Mouse (Mus musculus) retina, adult 2 months (tissue): ENCODE results near the gene Tmub2.
"Not testable (repeated sequence)": the region's sequence is repeated elsewhere in the genome, so short reads cannot be mapped to it uniquely, and the experiment has no call there.

ENCODE experiments used
- DNase-seq: peaks from one replicate; pipeline ENCODE4 v3.0.0-alpha.2; 2012; ENCODE audit warnings: low read depth, low spot score

The Tmub2 gene

DNA sequence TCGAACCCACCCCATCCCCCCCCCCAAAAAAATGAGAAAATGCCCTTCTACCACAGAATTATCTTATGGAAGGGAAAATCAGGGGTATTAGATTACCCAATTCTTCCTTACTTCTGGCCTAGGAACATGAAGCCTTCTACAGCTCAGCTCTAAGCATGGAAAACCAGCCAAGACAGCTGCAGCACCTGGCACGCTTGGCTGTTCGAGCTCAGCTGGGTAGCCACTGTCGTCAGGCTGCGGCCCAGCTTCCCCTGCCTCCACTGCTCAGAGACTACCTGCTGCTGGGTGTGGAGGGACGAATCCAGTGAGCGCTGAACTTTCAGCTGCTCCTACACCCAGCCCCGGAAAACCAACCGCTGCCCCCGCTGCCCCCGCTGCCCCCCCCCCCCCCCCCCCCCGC is 7.0 kb upstream of the Tmub2 start:
- DNase-seq, result no peak

DNA sequence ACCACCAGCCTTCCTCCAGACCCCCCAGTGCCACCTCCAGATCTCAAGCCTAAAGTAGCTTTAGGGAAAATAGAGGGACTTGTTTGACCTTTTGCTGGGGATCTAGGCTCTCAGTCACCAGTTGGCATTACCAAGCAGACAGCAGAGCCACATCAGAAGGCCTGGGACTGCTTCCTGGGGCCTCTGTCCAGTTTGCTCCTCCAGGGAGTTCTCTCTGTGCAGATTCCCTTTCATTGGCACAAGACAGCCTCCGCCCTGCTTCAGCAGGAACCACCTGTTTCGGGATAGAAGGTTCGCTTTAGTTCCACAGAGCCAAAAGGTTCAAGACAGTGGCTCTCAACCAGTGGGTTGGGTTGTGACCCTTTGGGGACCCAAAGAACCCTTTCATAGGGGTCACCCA is 5.1 kb upstream of the Tmub2 start:
- DNase-seq, result no peak

DNA sequence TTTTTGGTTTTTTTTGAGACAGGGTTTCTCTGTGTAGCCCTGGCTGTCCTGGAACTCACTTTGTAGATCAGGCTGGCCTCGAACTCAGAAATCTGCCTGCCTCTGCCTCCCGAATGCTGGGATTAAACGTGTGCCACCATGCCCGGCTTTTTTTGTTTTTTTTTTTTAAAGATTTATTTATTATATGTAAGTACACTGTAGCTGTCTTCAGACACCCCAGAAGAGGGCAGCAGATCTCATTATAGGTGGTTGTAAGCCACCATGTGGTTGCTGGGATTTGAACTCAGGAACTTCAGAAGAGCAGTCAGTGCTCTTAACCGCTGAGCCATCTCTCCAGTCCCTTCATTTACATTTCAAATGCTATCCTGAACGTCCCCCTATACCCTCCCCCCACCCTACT is 4.5 kb upstream of the Tmub2 start:
- not testable (repeated sequence) for DNase-seq

DNA sequence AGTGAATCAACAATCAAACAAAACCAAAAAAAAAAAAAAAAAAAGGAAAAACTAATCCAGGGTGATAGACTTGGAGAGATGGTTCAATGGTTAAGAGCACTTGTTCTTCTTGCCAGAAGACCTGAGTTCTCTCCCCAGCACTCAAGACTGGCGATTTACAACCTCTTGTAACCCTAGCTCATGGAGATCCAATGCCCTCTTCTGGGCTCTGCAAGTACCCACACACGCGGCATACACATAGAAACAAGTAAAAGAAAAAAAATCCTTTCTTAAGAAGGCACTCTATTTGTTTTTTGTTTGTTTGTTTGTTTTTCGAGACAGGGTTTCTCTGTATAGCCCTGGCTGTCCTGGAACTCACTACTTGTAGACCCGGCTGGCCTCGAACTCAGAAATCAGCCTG is 809 bp upstream of the Tmub2 start:
- DNase-seq, result no peak

DNA sequence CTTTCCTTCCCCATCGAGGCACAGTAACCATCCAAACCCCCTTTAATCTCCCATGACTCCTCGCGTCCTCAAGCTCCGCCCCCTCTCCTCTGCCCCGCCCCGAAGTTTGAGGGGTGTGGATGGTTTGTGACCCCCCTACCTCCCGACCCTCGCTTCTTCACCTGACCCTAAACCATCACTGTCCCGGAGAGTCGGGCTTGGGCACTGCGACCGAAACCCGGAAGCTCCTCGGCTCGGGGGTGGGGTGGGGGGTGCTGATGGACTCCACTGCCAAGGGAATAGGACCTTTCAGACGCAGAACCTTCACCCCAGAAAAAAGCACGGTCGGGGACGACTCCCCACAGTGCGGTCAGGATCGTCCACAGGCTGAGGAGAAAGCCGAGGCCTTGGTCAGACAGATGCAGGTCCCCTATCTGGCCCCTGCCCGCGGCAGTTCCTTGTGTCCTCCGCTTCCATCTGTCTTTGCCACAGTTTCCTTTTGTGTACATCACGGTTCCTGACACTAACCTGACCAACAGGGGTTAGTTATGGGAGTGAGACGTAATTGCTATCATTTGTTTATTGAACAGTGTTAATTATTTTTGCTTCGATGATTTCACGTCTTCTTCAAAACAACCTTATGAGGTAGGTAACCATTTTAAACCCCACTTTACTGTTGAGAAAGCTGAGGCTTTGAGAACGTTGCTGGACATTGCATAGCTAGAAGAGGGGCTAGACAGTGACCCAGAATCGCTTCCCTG is 534 bp downstream of the Tmub2 start:
- DNase-seq, result no peak

DNA sequence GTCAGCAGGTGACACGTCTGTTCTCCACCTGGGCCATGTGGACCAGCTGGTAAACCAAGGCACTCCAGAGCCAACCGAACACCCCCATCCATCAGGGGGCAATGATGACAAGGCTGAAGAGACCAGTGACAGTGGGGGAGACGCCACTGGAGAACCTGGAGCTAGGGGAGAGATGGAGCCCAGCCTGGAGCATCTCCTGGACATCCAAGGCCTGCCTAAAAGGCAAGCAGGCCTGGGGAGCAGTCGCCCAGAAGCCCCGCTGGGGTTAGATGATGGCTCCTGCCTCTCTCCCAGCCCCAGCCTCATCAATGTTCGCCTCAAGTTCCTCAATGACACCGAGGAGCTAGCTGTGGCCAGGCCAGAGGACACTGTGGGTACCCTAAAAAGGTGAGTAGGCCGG is 2.8 kb downstream of the Tmub2 start:
- DNase-seq, result no peak

DNA sequence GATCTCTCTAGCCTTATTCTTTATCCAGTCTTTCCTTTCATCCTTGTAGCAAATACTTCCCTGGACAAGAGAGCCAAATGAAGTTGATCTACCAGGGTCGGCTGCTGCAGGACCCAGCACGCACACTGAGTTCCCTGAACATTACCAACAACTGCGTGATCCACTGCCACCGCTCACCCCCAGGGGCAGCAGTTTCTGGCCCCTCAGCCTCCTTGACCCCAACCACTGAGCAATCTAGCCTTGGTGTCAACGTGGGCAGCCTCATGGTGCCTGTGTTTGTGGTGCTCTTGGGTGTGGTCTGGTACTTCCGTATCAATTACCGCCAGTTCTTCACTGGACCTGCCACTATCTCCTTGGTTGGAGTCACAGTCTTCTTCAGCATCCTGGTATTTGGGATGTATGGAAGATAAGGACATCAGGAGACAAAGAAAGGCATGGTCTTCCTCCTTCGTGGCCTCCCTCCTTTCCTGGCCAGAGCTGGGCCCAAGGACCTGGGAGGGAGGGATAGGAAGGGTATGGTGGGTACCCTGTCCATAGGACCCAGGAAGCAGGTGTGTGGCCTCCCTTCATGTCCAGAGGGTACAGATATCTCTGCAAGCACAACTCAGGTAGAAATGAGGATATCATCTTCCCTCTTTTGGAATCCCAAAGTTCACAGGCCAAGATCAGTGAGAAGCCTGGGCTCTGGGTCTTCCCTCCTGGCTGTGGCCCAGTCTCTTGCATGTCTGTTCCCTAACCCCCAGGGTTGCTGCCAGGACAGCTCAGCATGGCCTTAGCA is 3.5 kb downstream of the Tmub2 start:
- DNase-seq, result no peak

DNA sequence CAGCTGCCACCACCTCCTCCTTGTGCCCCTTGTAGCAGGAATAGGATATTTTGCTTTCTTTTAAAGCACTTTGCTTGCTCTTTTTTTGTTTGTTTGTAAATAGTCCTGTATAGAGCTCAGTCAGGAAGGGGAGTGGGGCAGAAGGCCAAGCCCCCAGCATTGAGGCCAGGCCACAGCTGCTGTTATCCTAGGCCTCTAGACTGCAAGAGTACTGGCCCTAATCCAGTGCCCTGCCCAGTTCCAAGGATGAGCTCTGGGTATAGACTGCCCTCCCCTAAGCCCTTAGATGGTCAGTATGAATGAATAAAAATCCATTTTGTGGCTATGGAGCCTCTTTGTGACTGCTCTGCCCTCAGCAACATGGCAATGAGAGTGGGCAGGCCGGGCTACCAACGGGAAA is 4.2 kb downstream of the Tmub2 start:
- DNase-seq, result no peak

DNA sequence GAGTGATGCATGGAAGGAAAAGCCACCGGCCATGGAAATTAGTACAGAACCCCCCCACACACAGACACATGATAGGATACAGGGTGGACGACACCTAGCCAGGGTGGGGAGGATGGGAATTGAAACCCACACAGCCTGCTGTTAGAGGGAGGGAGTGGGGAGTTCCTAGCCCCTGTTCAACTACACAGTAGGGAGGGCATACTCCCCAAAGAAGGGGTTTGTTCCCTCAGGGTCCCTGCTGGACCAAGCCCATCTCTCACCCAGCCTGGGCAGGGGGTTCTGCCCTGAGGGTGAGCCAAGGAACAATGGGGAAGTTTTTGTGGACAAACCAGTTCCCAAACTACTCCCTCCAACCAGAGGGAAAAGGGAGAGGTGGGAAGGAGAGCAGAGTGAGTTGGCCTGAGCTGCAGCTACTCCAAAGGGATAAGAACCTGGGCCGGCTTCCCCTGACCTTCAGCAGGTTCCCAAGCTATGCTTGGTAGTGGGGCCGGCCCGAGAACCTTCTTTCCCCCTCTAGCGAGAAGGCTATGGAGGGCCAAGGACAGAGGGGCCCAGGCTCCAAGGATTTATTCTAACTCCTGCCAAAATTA is 4.9 kb downstream of the Tmub2 start:
- no peak for DNase-seq

DNA sequence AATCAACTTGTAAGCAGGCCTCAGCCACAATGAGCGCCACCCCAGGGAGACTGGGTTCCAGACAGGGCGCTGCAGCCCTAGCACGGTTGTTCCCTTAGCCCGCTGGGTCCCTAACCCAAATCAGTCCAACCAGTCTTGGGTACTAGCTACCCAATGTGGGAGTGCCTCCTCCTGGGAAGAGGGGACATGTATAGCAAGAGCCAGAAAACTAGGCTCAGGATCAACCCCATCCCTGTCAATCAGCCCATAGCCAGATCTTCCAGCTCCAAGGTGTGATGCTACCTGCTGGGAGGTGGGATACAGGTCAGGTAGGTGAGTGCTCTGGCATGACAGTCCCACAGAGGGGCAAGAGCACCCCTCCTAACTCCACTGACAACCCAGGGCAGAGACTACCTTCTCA is 5.4 kb downstream of the Tmub2 start:
- no peak for DNase-seq

DNA sequence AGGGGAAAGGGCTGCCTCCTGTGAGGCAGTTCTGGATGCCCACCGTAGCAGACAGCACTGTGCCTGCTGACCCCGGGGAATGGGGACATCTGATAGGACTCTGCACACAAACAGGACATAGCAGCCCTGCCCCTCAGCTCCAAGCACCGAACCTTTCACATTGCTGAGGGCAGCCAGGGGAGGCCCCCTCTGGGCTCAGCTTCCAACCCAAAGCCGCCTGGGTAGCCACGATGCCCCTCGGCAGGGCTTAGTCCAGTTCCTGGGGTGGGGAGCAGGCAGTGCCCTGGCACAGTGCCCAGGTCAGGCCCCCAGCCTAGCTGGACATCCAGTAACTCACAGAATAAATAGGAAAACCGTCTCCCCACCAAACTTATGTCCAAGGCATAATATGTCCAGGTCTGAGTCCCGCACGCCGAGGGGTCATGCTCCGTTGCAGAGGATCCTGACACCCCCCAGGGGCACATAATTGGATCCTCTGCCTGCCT is 6.4 kb downstream of the Tmub2 start:
- DNase-seq, result no peak

DNA sequence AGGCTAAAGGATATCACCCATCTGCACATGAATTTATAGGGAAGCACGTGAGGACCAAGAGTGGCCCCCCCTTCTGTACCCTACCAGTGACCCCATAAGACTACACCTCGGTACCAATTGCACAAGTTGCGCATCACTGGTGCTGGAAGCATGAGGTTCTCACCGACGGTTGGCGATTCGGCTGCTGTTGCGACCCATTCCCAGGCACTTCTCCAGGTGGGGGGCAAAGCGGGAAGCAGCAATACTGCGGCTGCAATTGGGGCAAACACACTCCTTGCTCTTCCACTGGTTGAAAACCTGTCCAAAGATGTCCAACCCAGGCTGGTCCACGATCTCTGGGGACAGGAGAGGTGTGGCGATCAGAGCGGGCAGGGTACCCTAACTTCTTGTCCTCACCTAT is 9.2 kb downstream of the Tmub2 start:
- no peak for DNase-seq

DNA sequence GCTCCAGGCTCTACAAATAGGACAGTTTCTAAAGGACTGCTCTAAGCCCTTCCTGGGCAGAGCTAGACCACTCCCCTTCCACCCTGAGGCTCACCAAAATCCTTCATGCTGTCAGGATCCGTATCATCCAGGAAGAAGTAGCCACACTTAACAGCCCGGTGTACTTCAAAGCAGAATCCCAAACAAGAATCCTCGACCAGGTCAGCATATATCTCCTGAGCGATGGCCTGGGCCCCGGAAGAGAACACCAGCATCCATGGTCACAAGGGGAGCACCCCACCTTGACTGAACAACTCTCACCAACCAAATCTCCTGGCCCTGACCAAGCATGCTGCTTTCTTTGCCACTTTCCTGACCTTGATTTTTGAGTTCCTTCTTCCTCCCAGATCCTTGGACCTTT is 9.7 kb downstream of the Tmub2 start:
- no peak for DNase-seq

DNA sequence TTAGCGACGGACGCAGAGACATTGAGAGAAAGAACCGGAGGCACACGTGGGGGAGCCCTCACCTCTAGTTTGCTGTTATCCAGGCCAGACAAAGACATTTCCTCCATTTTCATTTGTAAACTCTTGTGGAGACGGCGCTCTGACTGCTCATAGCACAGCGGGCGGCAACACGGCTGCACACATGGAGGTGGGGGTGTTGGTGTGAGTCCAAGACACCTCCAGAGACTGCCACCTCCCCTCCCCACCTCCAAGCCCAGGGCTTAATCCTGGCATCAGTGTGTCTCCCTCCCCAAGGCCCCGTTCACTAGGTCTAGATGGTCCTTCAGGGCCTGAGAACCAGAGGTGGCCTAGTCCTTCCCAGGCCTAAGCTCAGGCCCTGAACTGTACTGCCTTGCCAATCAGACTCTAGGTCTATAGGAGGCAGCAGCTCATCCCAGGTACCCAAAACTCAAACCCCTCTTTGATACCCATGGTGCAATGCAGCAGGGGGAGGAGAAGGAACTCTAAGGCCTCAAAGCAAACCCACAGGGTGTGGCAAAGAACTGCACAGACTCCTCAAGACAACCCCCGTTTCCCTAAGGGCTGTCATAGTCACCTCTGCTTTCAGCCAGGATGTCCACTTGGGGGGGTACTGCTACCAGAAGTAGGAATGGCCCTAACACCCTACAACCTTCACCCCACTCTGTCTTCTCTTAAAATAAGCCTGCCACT is 10.3 kb downstream of the Tmub2 start:
- no peak for DNase-seq

DNA sequence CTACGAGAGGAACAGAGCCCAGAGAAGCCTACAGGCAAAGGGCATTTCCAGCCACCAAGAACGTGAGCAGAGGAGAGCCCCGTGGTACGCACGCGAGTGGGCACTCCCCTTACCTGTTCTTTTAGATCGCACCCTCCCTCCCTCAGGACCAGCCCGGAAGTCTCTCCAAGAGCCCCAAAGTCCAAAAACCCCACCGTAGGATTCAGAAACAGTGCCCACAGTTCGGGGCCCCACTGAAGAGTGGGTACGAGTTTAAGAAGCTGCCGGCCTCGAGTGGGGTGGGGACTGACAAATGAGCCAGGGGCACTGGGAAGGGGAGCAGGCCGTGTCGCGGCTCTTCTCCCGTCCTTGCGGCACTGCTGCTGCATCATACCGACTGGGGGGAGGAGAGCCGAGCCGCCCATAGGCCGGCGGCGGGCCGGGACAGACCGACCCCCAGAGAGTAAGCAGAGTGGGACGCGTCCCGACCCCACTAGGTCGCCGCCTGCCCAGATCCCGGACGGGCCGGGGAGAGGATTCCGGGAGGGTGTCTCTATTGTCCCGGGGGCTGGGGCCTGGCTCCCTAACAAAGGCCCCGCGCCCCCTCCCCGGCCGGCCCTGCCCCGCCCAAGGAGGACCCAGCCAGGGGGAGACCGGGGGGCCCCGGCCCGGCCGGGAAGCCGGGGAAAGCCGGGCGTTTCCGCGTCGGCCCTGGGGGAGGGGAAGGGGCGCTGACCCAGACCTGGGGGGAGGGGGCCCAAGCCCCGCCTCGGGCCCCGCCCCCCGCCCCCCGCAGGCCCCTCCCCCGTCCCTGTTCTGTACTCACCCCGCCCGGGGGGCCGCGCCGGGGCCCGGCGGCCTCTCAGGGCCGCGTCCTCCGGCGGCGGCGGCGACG is 11.1 kb downstream of the Tmub2 start:
- DNase-seq, result no peak

DNA sequence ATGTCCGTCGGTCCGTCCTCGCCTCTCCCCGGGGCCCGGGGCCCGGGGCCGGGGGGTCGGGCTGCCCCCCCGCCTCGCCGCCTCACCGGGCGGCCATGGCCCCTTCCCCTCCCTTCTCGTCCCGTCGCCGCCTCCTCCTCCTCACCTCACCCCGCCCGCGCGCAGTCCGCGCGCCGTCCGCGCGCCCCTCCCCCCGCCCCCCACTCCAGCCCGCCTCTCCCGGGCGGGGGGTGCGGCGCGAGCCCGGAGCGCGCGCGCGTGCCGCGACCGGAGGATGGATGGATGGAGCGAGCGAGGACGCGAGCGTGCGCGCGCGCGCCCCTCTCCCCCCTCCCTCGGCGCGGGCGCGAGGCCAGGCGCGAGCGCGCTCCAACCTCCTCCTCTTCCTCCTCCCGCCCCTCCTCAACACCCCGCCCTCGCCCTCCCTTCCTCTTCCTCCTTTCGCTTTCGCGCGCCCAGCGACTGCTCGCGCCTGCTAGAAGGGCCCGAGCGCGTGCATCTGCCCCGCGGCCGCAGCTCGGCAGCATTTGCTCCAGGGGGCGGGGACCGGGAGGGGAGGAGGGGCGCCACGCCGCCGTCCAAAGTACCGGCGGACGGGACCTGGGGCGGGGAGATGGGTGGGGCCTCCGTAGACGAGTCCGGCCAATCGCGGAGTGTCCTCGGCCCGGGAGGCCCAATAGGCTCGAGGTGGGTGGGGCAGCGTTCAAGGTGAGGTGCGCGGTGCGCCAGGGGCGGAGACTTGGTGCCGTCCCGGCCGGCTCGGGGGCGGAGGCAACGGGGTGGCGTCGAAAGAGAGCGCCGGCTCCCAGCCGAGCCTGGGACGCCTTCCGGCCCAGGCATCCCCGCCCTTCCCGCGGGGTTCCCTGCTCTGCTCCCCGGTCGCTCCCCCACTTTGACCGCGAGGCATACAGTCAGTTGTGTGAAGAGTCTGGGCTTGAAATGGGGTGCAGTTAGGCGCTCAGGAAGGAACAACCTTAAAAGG is 12.1 kb downstream of the Tmub2 start, which contains the start of gene Atxn7l3:
Gene Atxn7l3, minus strand, starts transcription at position 141 of the 982 bp plus-strand sequence.
- DNase-seq, result peak; percentile 89

DNA sequence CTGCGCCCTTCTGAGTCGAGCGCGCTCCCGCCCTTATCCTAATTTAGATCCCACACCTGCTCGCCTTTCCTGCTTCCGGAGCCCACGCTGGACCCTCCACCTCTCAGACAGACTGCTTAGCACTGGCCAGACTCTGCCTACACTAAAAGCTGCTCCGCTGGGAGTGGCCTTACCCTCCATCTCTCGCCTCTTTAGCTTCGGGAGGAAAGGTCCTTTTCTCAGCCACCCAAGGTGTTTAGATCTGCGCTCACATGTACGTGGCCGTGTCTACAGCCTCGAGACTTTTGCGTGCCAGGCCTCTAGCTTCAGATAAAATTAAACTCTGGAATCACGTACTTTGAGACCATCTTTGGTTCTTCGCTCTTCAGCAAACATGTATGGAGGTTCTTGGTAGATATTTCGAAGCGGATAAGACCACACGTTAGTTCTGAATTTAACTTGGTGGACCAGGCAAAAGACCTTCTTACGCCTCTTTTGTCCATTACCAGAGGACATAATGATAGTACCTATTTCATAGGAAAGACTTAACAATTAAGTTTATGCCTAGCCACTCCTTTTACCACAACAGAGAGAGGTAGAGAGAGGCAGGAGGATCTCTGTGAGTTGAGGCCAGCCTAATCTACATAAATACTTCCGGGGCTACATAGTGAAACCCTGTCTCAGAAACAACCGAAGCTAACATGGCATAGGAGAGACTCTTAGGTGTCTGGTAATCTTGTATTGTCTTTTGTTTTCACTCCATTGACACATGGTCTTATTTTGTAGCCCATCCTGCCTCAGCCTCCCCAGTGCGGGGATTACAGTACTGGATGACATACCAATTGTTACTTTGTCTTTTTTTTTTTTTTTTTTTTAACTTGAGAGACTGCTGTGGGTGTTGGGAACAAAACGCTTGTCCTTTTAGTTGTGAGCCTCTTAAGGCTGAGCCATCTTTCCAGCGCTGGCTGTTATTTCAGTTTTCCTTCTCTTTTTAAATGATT is 13.1 kb downstream of the Tmub2 start:
- DNase-seq, result no peak

DNA sequence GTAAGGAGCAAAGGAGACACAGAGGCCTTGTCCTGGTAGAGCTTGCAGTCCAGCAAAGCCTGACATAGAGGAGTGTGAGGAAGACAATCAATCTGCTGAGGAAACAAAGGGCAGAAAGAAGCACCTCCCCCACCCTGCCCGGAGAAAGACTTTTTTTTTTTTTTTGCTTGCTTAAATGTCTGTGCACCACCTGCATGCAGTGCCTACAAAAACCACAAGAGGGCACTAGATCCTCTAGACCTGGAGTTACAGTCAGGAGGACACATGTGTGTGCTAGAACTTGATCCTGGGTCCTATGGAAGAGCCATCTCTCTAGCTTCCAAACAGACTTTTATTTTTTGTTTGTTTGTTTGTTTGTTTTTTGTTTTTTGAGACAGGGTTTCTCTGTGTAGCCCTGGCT is 15.1 kb downstream of the Tmub2 start:
- DNase-seq, result no peak

DNA sequence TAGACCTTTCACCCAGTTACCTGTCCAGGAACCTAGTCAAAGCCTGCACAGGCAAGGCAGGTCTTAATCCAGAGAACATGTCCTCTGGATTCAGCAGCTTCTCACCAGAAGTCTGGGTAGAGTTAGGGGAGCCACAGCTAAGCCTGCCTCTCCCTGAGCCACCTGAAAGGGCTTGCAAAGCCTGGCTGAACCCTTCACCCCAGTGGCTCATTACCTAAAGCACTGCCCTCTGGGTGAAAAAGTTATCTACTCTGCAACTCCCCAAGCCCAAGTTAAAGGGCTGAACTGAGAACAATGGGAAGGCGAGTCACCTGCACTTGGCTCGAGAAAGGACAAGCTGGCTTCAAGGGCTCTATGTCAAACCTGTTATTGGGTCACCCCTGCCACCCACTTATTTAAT is 19.4 kb downstream of the Tmub2 start:
- no peak for DNase-seq
